Mouse (Mus musculus): Measurements from ENCODE around the gene Vti1a. TPM values are rescaled to one million over a fixed set of nuclear protein-coding genes. Genes with fewer than 3 reads are reported as not detected.
A peak's percentile ranks its signal among the peaks of the same experiment; 100 is the strongest.

The Vti1a gene
- polyA plus RNA-seq, 1 experiment from 2014 or later: 42.1 TPM

GRCm38 (mm10) chr19:55408486-55408885 lies 92.4 kb downstream of the Vti1a start:
- Histone ChIP-seq H3K4me1 (ENCODE audit: control insufficient read depth, insufficient read depth, low read length) (peaks cover 7% of the 10 kb centered on the region; the same call in 1 of the 2 replicates), H3K9ac (ENCODE audit: low read depth, low read length) (no peak overlapping the region), H3K4me3 (ENCODE audit: low read depth, low read length) (no peak overlapping the region), H3K27me3 (ENCODE audit: control insufficient read depth, insufficient read depth, low read depth, low read length) (no peaks in the 10 kb centered on the region), H3K27ac (ENCODE audit: low read length) (0 out of 2 replicates have a peak overlapping the region, but pooled peaks have one; percentile 11), H3K9me3 (replicated peaks; ENCODE audit: control insufficient read depth, low read length, poor library complexity, severe bottlenecking) (no peaks in the 10 kb centered on the region), H3K4me2 (ENCODE audit: low read length) (no peak overlapping the region), H3K36me3 (ENCODE audit: control insufficient read depth, insufficient read depth, low read length) (no peaks in the 10 kb centered on the region)
- ATAC-seq: no peak; the same call in 1 of the 2 replicates
- WGBS: 39% methylated on average over 6 of the region's 6 CpGs

DNA sequence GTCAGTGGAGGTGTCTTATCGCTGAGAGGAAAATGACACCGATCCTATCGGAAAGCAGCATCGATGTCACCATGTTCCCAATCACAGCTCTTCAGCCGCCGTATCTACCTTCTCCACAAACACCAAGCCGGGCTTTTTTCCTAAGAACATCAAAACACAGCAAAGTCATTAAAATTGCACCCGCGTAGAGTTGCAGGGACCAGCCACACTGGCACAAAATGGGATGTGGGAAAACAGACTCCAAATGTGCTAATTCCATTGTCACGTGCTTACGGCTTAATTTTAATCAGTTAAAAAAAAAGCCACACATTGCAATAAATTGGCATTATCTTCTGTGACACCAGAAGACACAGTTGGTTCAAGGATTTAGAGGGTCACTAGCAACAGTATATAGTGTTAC lies 95.3 kb downstream of the Vti1a start:
- no peak for ATAC-seq
- Histone ChIP-seq H3K27me3 (ENCODE audit: control insufficient read depth, insufficient read depth, low read depth, low read length) (no peaks in the 10 kb centered on the region), H3K9me3 (replicated peaks; ENCODE audit: control insufficient read depth, low read length, poor library complexity, severe bottlenecking) (no peaks in the 10 kb centered on the region), H3K4me1 (ENCODE audit: control insufficient read depth, insufficient read depth, low read length) (peaks cover 7% of the 10 kb centered on the region; the same call in 1 of the 2 replicates), H3K27ac (ENCODE audit: low read length) (peak overlapping the region; percentile 78), H3K4me2 (ENCODE audit: low read length) (no peak overlapping the region), H3K9ac (ENCODE audit: low read depth, low read length) (no peak overlapping the region), H3K36me3 (ENCODE audit: control insufficient read depth, insufficient read depth, low read length) (no peaks in the 10 kb centered on the region), H3K4me3 (ENCODE audit: low read depth, low read length) (no peak overlapping the region)
- WGBS: 55% methylated on average over 11 of the region's 11 CpGs

DNA sequence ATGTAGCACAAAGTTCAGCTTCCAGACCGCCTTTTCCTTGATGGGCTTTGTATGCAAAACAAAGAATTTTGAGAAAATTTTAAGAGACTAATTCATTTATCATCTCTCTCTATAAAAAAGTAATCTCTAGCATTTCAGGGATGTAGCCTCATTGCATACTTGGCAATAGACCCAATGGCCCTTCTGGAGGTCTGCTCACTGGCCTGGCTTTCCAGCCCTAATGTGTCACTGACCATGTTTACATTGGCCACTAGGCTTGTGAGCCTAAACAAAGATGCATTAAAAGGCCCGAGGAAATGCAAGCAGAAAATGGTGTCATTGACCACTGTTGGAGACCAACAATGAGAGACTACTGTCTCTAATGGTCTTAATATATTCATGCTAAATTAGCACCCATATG lies 95.8 kb downstream of the Vti1a start:
- H3K36me3 ChIP-seq (ENCODE audit: control insufficient read depth, insufficient read depth, low read length): no peaks in the 10 kb centered on the region
- no peak overlapping the region for H3K9ac ChIP-seq (ENCODE audit: low read depth, low read length)
- no peak overlapping the region for H3K4me2 ChIP-seq (ENCODE audit: low read length)
- WGBS: 43% methylated on average over 2 of the region's 2 CpGs
- ATAC-seq: no peak
- no peak overlapping the region for H3K4me3 ChIP-seq (ENCODE audit: low read depth, low read length)
- H3K4me1 ChIP-seq (ENCODE audit: control insufficient read depth, insufficient read depth, low read length): peaks cover 7% of the 10 kb centered on the region; the same call in 1 of the 2 replicates
- H3K27me3 ChIP-seq (ENCODE audit: control insufficient read depth, insufficient read depth, low read depth, low read length): no peaks in the 10 kb centered on the region
- no peaks in the 10 kb centered on the region for H3K9me3 ChIP-seq (replicated peaks; ENCODE audit: control insufficient read depth, low read length, poor library complexity, severe bottlenecking)
- peak overlapping the region; percentile 78 for H3K27ac ChIP-seq (ENCODE audit: low read length)

DNA sequence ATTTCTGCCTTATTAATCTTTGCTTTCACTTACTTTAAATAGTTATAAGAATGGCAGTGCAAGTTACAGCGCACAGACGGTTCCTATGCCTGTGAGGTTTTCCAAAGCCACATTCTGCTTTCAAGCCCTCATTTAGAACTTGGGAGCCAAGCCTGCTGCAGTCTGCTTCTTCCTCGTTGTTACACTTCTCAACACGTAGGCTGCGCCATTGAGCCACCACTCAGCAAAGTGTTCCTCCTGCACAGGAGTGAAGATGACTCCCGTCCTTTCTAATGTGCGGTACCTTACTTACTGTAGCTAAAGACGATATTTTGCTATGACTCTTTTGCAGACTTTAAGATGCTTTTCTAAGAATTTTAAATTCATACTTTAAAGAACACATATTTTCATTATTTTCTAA lies 98.0 kb downstream of the Vti1a start:
- ATAC-seq: peak; percentile 82; the same call in 1 of the 2 replicates
- no peak overlapping the region for H3K9ac ChIP-seq (ENCODE audit: low read depth, low read length)
- H3K36me3 ChIP-seq (ENCODE audit: control insufficient read depth, insufficient read depth, low read length): no peaks in the 10 kb centered on the region
- peak overlapping the region; percentile 38; the same call in 1 of the 2 replicates for H3K27ac ChIP-seq (ENCODE audit: low read length)
- H3K27me3 ChIP-seq (ENCODE audit: control insufficient read depth, insufficient read depth, low read depth, low read length): no peaks in the 10 kb centered on the region
- H3K9me3 ChIP-seq (replicated peaks; ENCODE audit: control insufficient read depth, low read length, poor library complexity, severe bottlenecking): no peaks in the 10 kb centered on the region
- no peak overlapping the region for H3K4me2 ChIP-seq (ENCODE audit: low read length)
- H3K4me1 ChIP-seq (ENCODE audit: control insufficient read depth, insufficient read depth, low read length): peaks cover 7% of the 10 kb centered on the region; the same call in 1 of the 2 replicates
- H3K4me3 ChIP-seq (ENCODE audit: low read depth, low read length): no peak overlapping the region
- 20% methylated on average over 8 of the region's 8 CpGs for WGBS

- no peak overlapping the region for H3K27ac ChIP-seq (ENCODE audit: low read length)
- WGBS: 56% methylated on average over 3 of the region's 3 CpGs
- no peaks in the 10 kb centered on the region for H3K36me3 ChIP-seq (ENCODE audit: control insufficient read depth, insufficient read depth, low read length)
Measured at GRCm38 (mm10) chr19:55418756-55419155, 102.7 kb downstream of the Vti1a start.

DNA sequence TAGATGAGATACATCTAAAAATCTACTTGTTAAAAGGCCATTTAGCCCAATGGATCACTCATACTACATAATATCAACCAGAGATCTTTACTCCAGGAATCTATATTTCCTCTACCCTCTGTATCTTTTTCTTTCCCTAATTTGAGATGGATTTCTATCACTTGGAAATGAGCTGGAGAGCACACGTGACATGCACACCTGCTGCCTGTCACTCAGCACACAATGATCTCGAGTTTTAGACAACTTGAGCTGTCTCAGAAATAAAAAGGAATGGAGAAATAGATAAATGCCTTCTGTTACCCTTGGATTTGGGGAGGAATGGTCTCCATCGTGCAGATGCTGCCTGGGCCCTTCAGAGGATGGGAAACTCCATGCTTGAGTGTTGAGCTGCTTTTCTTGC lies 103.9 kb downstream of the Vti1a start:
- Histone ChIP-seq H3K9ac (ENCODE audit: low read depth, low read length) (no peak overlapping the region), H3K9me3 (replicated peaks; ENCODE audit: control insufficient read depth, low read length, poor library complexity, severe bottlenecking) (no peaks in the 10 kb centered on the region), H3K4me3 (ENCODE audit: low read depth, low read length) (no peak overlapping the region), H3K36me3 (ENCODE audit: control insufficient read depth, insufficient read depth, low read length) (no peaks in the 10 kb centered on the region), H3K4me2 (ENCODE audit: low read length) (no peak overlapping the region), H3K27ac (ENCODE audit: low read length) (no peak overlapping the region), H3K4me1 (ENCODE audit: control insufficient read depth, insufficient read depth, low read length) (0 out of 2 replicates have a peak, but pooled peaks cover 3% of the 10 kb centered on the region), H3K27me3 (ENCODE audit: control insufficient read depth, insufficient read depth, low read depth, low read length) (no peaks in the 10 kb centered on the region)
- no peak for ATAC-seq
- whole genome bisulfite sequencing: 57% methylated on average over 3 of the region's 3 CpGs

More at GRCm38 (mm10) chr19:55418756-55419155, 102.7 kb downstream of the Vti1a start:
- H3K4me1 ChIP-seq (ENCODE audit: control insufficient read depth, insufficient read depth, low read length): 0 out of 2 replicates have a peak, but pooled peaks cover 3% of the 10 kb centered on the region
- no peak overlapping the region for H3K9ac ChIP-seq (ENCODE audit: low read depth, low read length)
- H3K9me3 ChIP-seq (replicated peaks; ENCODE audit: control insufficient read depth, low read length, poor library complexity, severe bottlenecking): no peaks in the 10 kb centered on the region
- no peak for ATAC-seq
- H3K4me2 ChIP-seq (ENCODE audit: low read length): no peak overlapping the region
- no peak overlapping the region for H3K4me3 ChIP-seq (ENCODE audit: low read depth, low read length)
- H3K27me3 ChIP-seq (ENCODE audit: control insufficient read depth, insufficient read depth, low read depth, low read length): no peaks in the 10 kb centered on the region

GRCm38 (mm10) chr19:55421816-55422215 lies 105.7 kb downstream of the Vti1a start:
- H3K4me3 ChIP-seq (ENCODE audit: low read depth, low read length): no peak overlapping the region
- ATAC-seq: no peak
- H3K4me1 ChIP-seq (ENCODE audit: control insufficient read depth, insufficient read depth, low read length): 0 out of 2 replicates have a peak, but pooled peaks cover 3% of the 10 kb centered on the region
- H3K27me3 ChIP-seq (ENCODE audit: control insufficient read depth, insufficient read depth, low read depth, low read length): no peaks in the 10 kb centered on the region
- no peaks in the 10 kb centered on the region for H3K9me3 ChIP-seq (replicated peaks; ENCODE audit: control insufficient read depth, low read length, poor library complexity, severe bottlenecking)
- 74% methylated on average over 5 of the region's 5 CpGs for WGBS
- H3K36me3 ChIP-seq (ENCODE audit: control insufficient read depth, insufficient read depth, low read length): no peaks in the 10 kb centered on the region
- H3K4me2 ChIP-seq (ENCODE audit: low read length): no peak overlapping the region
- no peak overlapping the region for H3K27ac ChIP-seq (ENCODE audit: low read length)
- no peak overlapping the region for H3K9ac ChIP-seq (ENCODE audit: low read depth, low read length)

- 0 out of 2 replicates have a peak, but pooled peaks cover 3% of the 10 kb centered on the region for H3K4me1 ChIP-seq (ENCODE audit: control insufficient read depth, insufficient read depth, low read length)
- no peak overlapping the region for H3K9ac ChIP-seq (ENCODE audit: low read depth, low read length)
- no peak overlapping the region for H3K4me3 ChIP-seq (ENCODE audit: low read depth, low read length)
- no peaks in the 10 kb centered on the region for H3K9me3 ChIP-seq (replicated peaks; ENCODE audit: control insufficient read depth, low read length, poor library complexity, severe bottlenecking)
- ATAC-seq: peak; percentile 64; the same call in 1 of the 2 replicates
- H3K36me3 ChIP-seq (ENCODE audit: control insufficient read depth, insufficient read depth, low read length): no peaks in the 10 kb centered on the region
- WGBS: 34% methylated on average over 18 of the region's 18 CpGs
- H3K27ac ChIP-seq (ENCODE audit: low read length): 0 out of 2 replicates have a peak overlapping the region, but pooled peaks have one; percentile 5
- no peaks in the 10 kb centered on the region for H3K27me3 ChIP-seq (ENCODE audit: control insufficient read depth, insufficient read depth, low read depth, low read length)
- no peak overlapping the region for H3K4me2 ChIP-seq (ENCODE audit: low read length)
Measured at GRCm38 (mm10) chr19:55422311-55423064, 106.4 kb downstream of the Vti1a start.

GRCm38 (mm10) chr19:55423065-55423716 lies 107.1 kb downstream of the Vti1a start:
- Histone ChIP-seq H3K4me1 (ENCODE audit: control insufficient read depth, insufficient read depth, low read length) (0 out of 2 replicates have a peak, but pooled peaks cover 3% of the 10 kb centered on the region), H3K4me2 (ENCODE audit: low read length) (no peak overlapping the region), H3K36me3 (ENCODE audit: control insufficient read depth, insufficient read depth, low read length) (no peaks in the 10 kb centered on the region), H3K9me3 (replicated peaks; ENCODE audit: control insufficient read depth, low read length, poor library complexity, severe bottlenecking) (no peaks in the 10 kb centered on the region), H3K4me3 (ENCODE audit: low read depth, low read length) (no peak overlapping the region), H3K27me3 (ENCODE audit: control insufficient read depth, insufficient read depth, low read depth, low read length) (no peaks in the 10 kb centered on the region), H3K9ac (ENCODE audit: low read depth, low read length) (no peak overlapping the region), H3K27ac (ENCODE audit: low read length) (no peak overlapping the region)
- WGBS: 58% methylated on average over 11 of the region's 11 CpGs
- ATAC-seq: 0 out of 2 replicates have a peak, but pooled peaks have one; percentile 19

Data from midbrain, embryonic 16.5 days (tissue).